Mouse (Mus musculus) midbrain, embryonic 15.5 days (tissue): Measurements from ENCODE around the gene Defb25. TPM values are rescaled to one million over a fixed set of nuclear protein-coding genes. Genes with fewer than 3 reads are reported as not detected.

Experiments
- ATAC-seq: fragments of 200-750 bp; cut with Nextera tagmentation; replicated peaks from 2 replicates; pipeline ENCODE4 v1.8.0; 2017; ENCODE audit warnings: moderate TSS enrichment
- H3K27ac ChIP-seq: fragments of 300-500 bp; sonication (generic); 2 replicates; pipeline ENCODE4 v1.5.1; 2015; ENCODE audit warnings: mild to moderate bottlenecking, inconsistent platforms
- H3K27me3 ChIP-seq: fragments of 300-500 bp; sonication (generic); replicated peaks from 2 replicates; pipeline ENCODE4 v1.6.1; 2015; ENCODE audit warnings: inconsistent platforms
- H3K36me3 ChIP-seq: fragments of 300-500 bp; sonication (generic); replicated peaks from 2 replicates; pipeline ENCODE4 v1.6.1; 2015; ENCODE audit warnings: inconsistent platforms
- H3K4me1 ChIP-seq: fragments of 300-500 bp; sonication (generic); 2 replicates; pipeline ENCODE4 v1.6.1; 2015; ENCODE audit warnings: inconsistent platforms
- H3K4me2 ChIP-seq: fragments of 300-500 bp; sonication (generic); 2 replicates; pipeline ENCODE4 v1.6.1; 2015; ENCODE audit warnings: inconsistent platforms, mild to moderate bottlenecking, moderate library complexity
- H3K4me3 ChIP-seq: fragments of 300-500 bp; sonication (generic); 2 replicates; pipeline ENCODE4 v1.5.1; 2015; ENCODE audit warnings: mild to moderate bottlenecking, inconsistent platforms
- H3K9ac ChIP-seq: fragments of 300-500 bp; sonication (generic); 2 replicates; pipeline ENCODE4 v1.6.1; 2015; ENCODE audit warnings: mild to moderate bottlenecking, inconsistent platforms
- H3K9me3 ChIP-seq: fragments of 300-500 bp; sonication (generic); 2 replicates; pipeline ENCODE4 v1.6.1; 2016; ENCODE audit warnings: inconsistent platforms
- WGBS: fragments of 180-500 bp; shearing (Covaris S2); methylation state at CpG from one replicate; pipeline ENCODE4 v1.1.7; 2015; ENCODE audit warnings: mixed read lengths; 5-methylcytosine and 5-hydroxymethylcytosine counted together
- polyA plus RNA-seq: library from polyadenylated mRNA; unstranded; fragments of >200 nt; fragmentation: Nextera tagmentation; extraction: Ambion mirVana; gene quantifications from 2 replicates; pipeline ENCODE4 v1.2.1, GENCODE M21; 2015

Defb25 gene
- polyA plus RNA-seq, 1 experiment from 2014 or later, result not detected

DNA sequence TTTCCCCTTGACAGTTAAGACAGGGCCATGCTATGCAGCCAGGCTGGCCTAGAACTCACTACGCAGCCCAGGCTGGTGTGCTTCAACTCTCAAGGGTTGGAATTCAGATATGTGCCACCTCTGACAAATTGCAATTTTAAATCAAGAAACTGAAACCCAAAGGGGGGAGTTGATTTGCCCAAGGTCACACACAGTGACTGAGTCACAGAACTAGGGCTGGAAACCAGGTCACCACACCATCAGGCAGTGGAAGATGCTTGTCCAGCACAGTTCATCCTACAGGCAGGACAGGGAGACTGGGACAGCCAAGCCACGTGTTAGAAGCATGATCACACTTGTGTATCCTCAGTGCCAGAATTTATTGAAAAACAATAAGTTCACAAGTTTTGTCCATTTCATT is 1.7 kb upstream of the Defb25 start:
- Histone ChIP-seq H3K9me3 (no peaks in the 10 kb centered on the region), H3K4me2 (no peak overlapping the region), H3K27me3 (peaks cover 32% of the 10 kb centered on the region), H3K27ac (no peak overlapping the region), H3K36me3 (no peaks in the 10 kb centered on the region), H3K4me3 (no peak overlapping the region), H3K4me1 (peaks cover 24% of the 10 kb centered on the region), H3K9ac (no peak overlapping the region)
- WGBS, result 83% methylated on average over 2 of the region's 2 CpGs
- no peak for ATAC-seq

DNA sequence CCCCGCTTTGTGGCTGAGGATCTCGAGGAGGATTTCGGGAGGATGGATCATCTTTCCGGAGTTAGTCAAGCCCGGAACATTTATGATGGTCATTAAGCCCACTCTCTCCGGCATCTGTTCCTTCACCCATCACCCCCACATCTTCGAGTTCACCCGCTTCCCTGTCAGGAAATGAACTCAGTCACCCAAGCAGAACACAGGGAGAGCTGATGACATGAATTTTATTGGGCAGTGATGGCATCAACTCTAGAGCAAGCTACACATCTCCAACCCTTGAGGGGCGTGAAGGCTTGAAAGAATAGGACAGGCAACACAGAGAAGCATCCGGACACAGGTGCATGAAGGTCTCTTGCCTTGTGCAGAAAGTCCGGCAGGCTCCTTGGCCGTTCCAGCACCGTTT is 702 bp downstream of the Defb25 start:
- Histone ChIP-seq H3K9ac (no peak overlapping the region), H3K4me1 (peaks cover 21% of the 10 kb centered on the region), H3K4me2 (no peak overlapping the region), H3K27me3 (peaks cover 14% of the 10 kb centered on the region), H3K36me3 (no peaks in the 10 kb centered on the region), H3K9me3 (no peaks in the 10 kb centered on the region), H3K4me3 (no peak overlapping the region), H3K27ac (no peak overlapping the region)
- no peak for ATAC-seq
- WGBS, result 93% methylated on average over 13 of the region's 13 CpGs

GRCm38 (mm10) chr2:152620367-152621134 is 2.3 kb downstream of the Defb25 start:
- no peak overlapping the region for H3K4me3 ChIP-seq
- no peaks in the 10 kb centered on the region for H3K36me3 ChIP-seq
- H3K27me3 ChIP-seq, result no peaks in the 10 kb centered on the region
- WGBS, result 74% methylated on average over 9 of the region's 9 CpGs
- H3K9me3 ChIP-seq, result no peaks in the 10 kb centered on the region
- no peak overlapping the region for H3K4me2 ChIP-seq
- H3K27ac ChIP-seq, result no peak overlapping the region
- ATAC-seq, result no peak
- no peak overlapping the region for H3K9ac ChIP-seq
- H3K4me1 ChIP-seq, result peaks cover 5% of the 10 kb centered on the region; the same call in 1 of the 2 replicates

- Histone ChIP-seq H3K4me1 (no peaks in the 10 kb centered on the region), H3K9ac (no peak overlapping the region), H3K9me3 (no peaks in the 10 kb centered on the region), H3K27ac (no peak overlapping the region), H3K27me3 (no peaks in the 10 kb centered on the region), H3K4me2 (no peak overlapping the region), H3K4me3 (no peak overlapping the region), H3K36me3 (no peaks in the 10 kb centered on the region)
- WGBS, result 59% methylated on average over 5 of the region's 5 CpGs
- ATAC-seq, result no peak
Measured at GRCm38 (mm10) chr2:152617374-152617773, 5.5 kb downstream of the Defb25 start.

DNA sequence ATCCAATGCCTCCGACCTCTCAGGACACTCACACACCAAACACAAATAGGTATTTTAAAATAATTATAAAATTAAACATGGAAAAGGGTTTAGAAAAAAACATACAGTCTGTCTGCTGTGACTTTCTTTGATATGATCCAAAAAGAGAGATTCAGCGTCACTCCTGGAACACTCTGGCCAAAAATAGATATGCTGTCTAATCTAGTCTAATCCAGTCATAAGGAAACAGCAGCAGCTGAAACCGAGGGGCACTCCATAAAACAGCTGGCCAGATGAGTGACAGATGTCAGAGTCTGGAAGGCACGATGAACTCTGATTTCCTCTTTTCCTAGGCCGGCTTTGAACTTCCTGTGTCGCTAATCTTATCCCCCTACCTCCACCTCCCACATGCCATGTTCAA is 6.4 kb downstream of the Defb25 start:
- ATAC-seq, result no peak
- WGBS, result 79% methylated on average over 6 of the region's 6 CpGs
- H3K27ac ChIP-seq, result no peak overlapping the region
- no peaks in the 10 kb centered on the region for H3K9me3 ChIP-seq
- H3K36me3 ChIP-seq, result no peaks in the 10 kb centered on the region
- H3K4me3 ChIP-seq, result no peak overlapping the region
- H3K27me3 ChIP-seq, result no peaks in the 10 kb centered on the region
- H3K9ac ChIP-seq, result no peak overlapping the region
- H3K4me2 ChIP-seq, result no peak overlapping the region
- no peaks in the 10 kb centered on the region for H3K4me1 ChIP-seq

GRCm38 (mm10) chr2:152615563-152615962 is 7.3 kb downstream of the Defb25 start:
- Histone ChIP-seq H3K4me3 (no peak overlapping the region), H3K4me1 (no peaks in the 10 kb centered on the region), H3K9me3 (no peaks in the 10 kb centered on the region), H3K36me3 (no peaks in the 10 kb centered on the region), H3K4me2 (no peak overlapping the region), H3K27me3 (no peaks in the 10 kb centered on the region), H3K27ac (no peak overlapping the region), H3K9ac (no peak overlapping the region)
- ATAC-seq, result peak; percentile 78
- WGBS, result 10% methylated on average over 7 of the region's 7 CpGs

DNA sequence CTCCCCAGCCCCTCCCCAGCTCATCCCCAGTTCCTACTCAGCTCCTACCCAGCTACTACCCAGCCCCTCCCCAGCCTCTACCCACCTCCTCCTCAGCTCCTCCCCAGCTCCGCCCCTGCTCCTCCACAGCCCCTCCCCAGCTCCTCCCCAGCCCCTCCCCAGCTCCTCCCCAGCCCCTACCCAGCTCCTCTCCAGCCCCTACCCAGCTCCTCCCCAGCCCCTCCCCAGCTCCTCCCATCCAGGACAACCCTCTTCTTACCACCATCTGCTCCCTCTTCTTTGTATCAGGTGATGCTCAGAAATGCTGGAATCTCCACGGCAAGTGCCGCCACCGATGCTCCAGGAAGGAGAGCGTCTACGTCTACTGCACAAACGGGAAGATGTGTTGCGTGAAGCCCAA is 10.7 kb downstream of the Defb25 start:
- no peak overlapping the region for H3K27ac ChIP-seq
- H3K4me1 ChIP-seq, result no peaks in the 10 kb centered on the region
- no peaks in the 10 kb centered on the region for H3K27me3 ChIP-seq
- H3K36me3 ChIP-seq, result no peaks in the 10 kb centered on the region
- WGBS, result 43% methylated on average over 8 of the region's 8 CpGs
- no peak overlapping the region for H3K9ac ChIP-seq
- ATAC-seq, result no peak
- no peaks in the 10 kb centered on the region for H3K9me3 ChIP-seq
- no peak overlapping the region for H3K4me3 ChIP-seq
- H3K4me2 ChIP-seq, result no peak overlapping the region

DNA sequence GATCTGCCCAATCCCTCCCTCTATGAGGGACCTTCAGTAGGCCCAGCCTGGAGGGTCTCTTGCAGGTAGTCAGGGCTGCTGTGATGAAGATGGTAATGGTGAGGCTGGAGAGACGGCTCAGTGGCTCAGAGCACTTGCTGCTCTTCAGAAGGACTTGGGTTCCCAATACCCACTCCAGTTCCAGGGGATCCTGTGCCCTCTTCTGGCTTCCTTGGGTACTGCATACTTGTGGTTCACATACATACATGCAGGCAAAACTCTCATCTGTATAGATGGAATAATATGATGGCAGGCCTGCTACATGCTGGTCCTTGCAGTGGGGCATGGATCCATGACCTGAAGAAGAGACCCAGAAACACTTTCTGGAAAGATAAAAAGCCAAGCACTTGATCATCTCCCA is 14.1 kb downstream of the Defb25 start:
- ATAC-seq, result no peak
- 95% methylated on average over 1 of the region's 1 CpGs for WGBS
- H3K4me2 ChIP-seq, result no peak overlapping the region
- no peak overlapping the region for H3K27ac ChIP-seq
- H3K36me3 ChIP-seq, result no peaks in the 10 kb centered on the region
- no peaks in the 10 kb centered on the region for H3K4me1 ChIP-seq
- no peak overlapping the region for H3K4me3 ChIP-seq
- no peaks in the 10 kb centered on the region for H3K27me3 ChIP-seq
- H3K9me3 ChIP-seq, result no peaks in the 10 kb centered on the region
- no peak overlapping the region for H3K9ac ChIP-seq

DNA sequence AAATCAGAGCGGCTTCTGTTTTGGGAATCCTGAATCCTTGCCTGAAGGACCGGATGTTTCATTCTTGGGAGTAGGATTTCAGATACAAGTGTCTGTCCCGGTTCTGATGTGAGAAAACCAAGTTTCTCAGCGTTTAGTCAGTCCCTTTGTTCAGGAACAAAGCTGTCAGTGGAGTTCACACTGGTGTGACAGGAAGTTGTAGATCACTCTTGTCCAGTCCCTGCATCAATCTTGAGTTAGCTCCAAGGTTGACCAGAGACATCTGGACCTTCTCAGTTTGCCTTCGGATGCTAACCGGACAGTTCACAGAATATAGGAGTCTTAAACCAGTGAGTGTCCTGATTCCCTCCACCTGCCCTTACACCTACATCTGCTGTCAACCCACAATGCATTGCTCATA is 15.1 kb downstream of the Defb25 start:
- no peaks in the 10 kb centered on the region for H3K9me3 ChIP-seq
- no peak for ATAC-seq
- H3K27me3 ChIP-seq, result no peaks in the 10 kb centered on the region
- H3K36me3 ChIP-seq, result no peaks in the 10 kb centered on the region
- no peak overlapping the region for H3K27ac ChIP-seq
- H3K4me3 ChIP-seq, result no peak overlapping the region
- H3K9ac ChIP-seq, result no peak overlapping the region
- 75% methylated on average over 6 of the region's 6 CpGs for WGBS
- H3K4me1 ChIP-seq, result no peaks in the 10 kb centered on the region
- H3K4me2 ChIP-seq, result no peak overlapping the region

- H3K36me3 ChIP-seq, result no peaks in the 10 kb centered on the region
- no peak within 1 kb of the TSS for H3K27ac ChIP-seq
- H3K9ac ChIP-seq, result no peak within 1 kb of the TSS
- WGBS, result 87% methylated on average over 15 of the region's 15 CpGs
- H3K4me1 ChIP-seq, result no peaks in the 10 kb centered on the region
- no peak for ATAC-seq
- no peak within 1 kb of the TSS for H3K4me3 ChIP-seq
- no peaks in the 10 kb centered on the region for H3K9me3 ChIP-seq
- H3K27me3 ChIP-seq, result no peaks in the 10 kb centered on the region
- H3K4me2 ChIP-seq, result no peak within 1 kb of the TSS
Measured at GRCm38 (mm10) chr2:152604057-152604456, 18.8 kb downstream of the Defb25 start, which contains the start of gene Defb36. Defb36 (plus strand) TSS chr2:152604327.

- no peaks in the 10 kb centered on the region for H3K9me3 ChIP-seq
- H3K36me3 ChIP-seq, result no peaks in the 10 kb centered on the region
- no peaks in the 10 kb centered on the region for H3K27me3 ChIP-seq
- H3K27ac ChIP-seq, result no peak overlapping the region
- no peak overlapping the region for H3K9ac ChIP-seq
- no peaks in the 10 kb centered on the region for H3K4me1 ChIP-seq
- no peak overlapping the region for H3K4me2 ChIP-seq
- WGBS, result 79% methylated on average over 4 of the region's 4 CpGs
- no peak for ATAC-seq
- no peak overlapping the region for H3K4me3 ChIP-seq
Measured at GRCm38 (mm10) chr2:152601275-152601960, 21.4 kb downstream of the Defb25 start.

- H3K36me3 ChIP-seq, result no peaks in the 10 kb centered on the region
- no peak for ATAC-seq
- WGBS, result 86% methylated on average over 6 of the region's 6 CpGs
- no peak overlapping the region for H3K4me2 ChIP-seq
- H3K9me3 ChIP-seq, result no peaks in the 10 kb centered on the region
- H3K9ac ChIP-seq, result no peak overlapping the region
- no peaks in the 10 kb centered on the region for H3K4me1 ChIP-seq
- H3K27me3 ChIP-seq, result no peaks in the 10 kb centered on the region
- no peak overlapping the region for H3K27ac ChIP-seq
- no peak overlapping the region for H3K4me3 ChIP-seq
Measured at GRCm38 (mm10) chr2:152600076-152600475, 22.8 kb downstream of the Defb25 start.

- Histone ChIP-seq H3K27ac (no peak within 1 kb of the TSS), H3K4me2 (no peak within 1 kb of the TSS), H3K36me3 (no peaks in the 10 kb centered on the region), H3K4me1 (no peaks in the 10 kb centered on the region), H3K27me3 (no peaks in the 10 kb centered on the region), H3K4me3 (no peak within 1 kb of the TSS), H3K9me3 (no peaks in the 10 kb centered on the region), H3K9ac (no peak within 1 kb of the TSS)
- ATAC-seq, result no peak
- 73% methylated on average over 7 of the region's 7 CpGs for WGBS
Measured at GRCm38 (mm10) chr2:152599299-152599698, 23.6 kb downstream of the Defb25 start, which contains the start of gene Defb45. Defb45 (minus strand) TSS chr2:152599399.
